In the genomic region with DNA sequence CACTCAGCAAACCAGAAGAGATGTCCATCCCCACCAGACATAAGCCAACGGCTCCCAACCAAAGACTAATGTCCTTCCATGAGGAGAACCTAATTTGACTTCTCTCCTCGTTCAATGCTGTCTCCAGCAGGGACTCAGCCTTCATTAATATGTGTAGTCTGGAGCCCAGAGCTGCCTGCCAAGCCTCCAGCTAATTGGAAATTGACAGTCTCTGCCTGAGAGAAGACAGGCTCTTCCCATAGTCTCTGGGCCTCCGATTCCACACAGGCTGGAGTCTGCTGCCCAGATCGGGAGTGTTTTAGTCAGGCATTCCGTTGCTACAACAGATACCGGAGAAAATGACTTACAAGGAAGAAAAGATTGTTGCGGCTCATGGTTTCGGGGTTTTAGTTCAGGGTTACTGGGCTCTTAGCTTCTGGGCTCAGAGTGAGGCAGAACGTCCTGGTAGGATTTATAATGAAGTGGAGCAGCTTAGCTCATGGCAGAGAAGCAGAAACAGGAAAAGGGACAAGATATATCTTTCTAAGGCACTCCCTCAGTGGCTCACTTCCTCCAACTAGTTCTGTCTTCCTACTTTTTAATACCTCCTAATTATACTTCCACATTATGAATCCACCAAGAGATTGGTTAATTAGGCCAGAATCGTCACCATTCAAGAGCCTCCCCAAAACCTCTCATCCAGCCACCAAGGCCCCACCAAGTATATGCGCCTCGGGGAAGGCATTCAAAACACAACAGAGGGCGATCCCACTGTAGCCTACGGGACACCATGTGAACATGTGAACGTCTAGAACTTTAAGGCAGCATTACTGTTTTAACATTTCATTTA, we compare ENCODE assay signal across 13 mouse cellular contexts. TPM values are rescaled to one million over a fixed set of nuclear protein-coding genes. Genes with fewer than 3 reads are reported as not detected.
DNase-seq lines count a peak whose midpoint lies in the region; ATAC-seq and TF ChIP-seq lines count a peak whose summit lies in the region.
"Had no signal": no experiment of that assay in that cellular context is flagged by ENCODE, and none has a peak within 500 bp of the region (broad histone marks: within the 10 kb centered on the region; RNA-seq: fewer than 3 reads in every experiment).

No protein-coding gene starts in this region.

- no peak overlapping the region for H3K4me2 ChIP-seq in hindbrain, embryonic 11.5 days (replicated peaks; ENCODE audit: low read depth, low read length)
- H3K4me2 ChIP-seq in midbrain, embryonic 14.5 days (ENCODE audit: low read length) = no peak overlapping the region

- intact Hi-C loops in gastrocnemius, adult 2 months (cut with DNase I) = no loop called here

- no peaks in the 10 kb centered on the region for H3K4me1 ChIP-seq in hindbrain, embryonic 11.5 days (replicated peaks; ENCODE audit: control insufficient read depth, insufficient read depth, low read length)
- H3K4me1 ChIP-seq in midbrain, embryonic 14.5 days (ENCODE audit: control insufficient read depth, insufficient read depth, low read length) = peaks cover 12% of the 10 kb centered on the region; the same call in 1 of the 2 replicates

- H3K36me3 ChIP-seq in hindbrain, embryonic 11.5 days (ENCODE audit: control insufficient read depth, insufficient read depth, low read length) = no peaks in the 10 kb centered on the region
- H3K36me3 ChIP-seq in midbrain, embryonic 14.5 days (ENCODE audit: control insufficient read depth, insufficient read depth, low read length) = no peaks in the 10 kb centered on the region

- H3K27me3 ChIP-seq in hindbrain, embryonic 11.5 days (ENCODE audit: control insufficient read depth, insufficient read depth, low read length) = 0 out of 2 replicates have a peak, but pooled peaks cover under 1% of the 10 kb centered on the region
- H3K27me3 ChIP-seq in midbrain, embryonic 14.5 days (ENCODE audit: control insufficient read depth, insufficient read depth, low read length) = no peaks in the 10 kb centered on the region

- peak; percentile 48 for DNase-seq in layer of hippocampus, adult 11-12 months (ENCODE audit: low spot score)
- no peak for DNase-seq in layer of hippocampus, adult 9-10 months (ENCODE audit: low spot score)
- DNase-seq in Muller cell, postnatal 12 days (ENCODE audit: inconsistent ontology term) = peak; percentile 31
- DNase-seq in hindbrain, embryonic 11.5 days (ENCODE audit: low spot score) = peak; percentile 14
- DNase-seq in midbrain, embryonic 14.5 days = peak; percentile 42
- no peak for DNase-seq in embryo, embryonic 9.5 days (ENCODE audit: extremely low spot score)
- no peak for DNase-seq in lung, adult 18-20 months
- DNase-seq in gastrocnemius, adult 2 months = no peak
- DNase-seq: adrenal gland, postnatal 10 days; heart, postnatal 36 days; right cerebral cortex, postnatal 14 days; thymus, postnatal 4 days had no signal

- ATAC-seq in hindbrain, embryonic 11.5 days (ENCODE audit: low FRiP score) = no peak
- ATAC-seq in midbrain, embryonic 14.5 days (ENCODE audit: low FRiP score, low TSS enrichment) = no peak

- H3K27ac ChIP-seq in hindbrain, embryonic 11.5 days (ENCODE audit: low read depth, low read length) = no peak overlapping the region
- peak overlapping the region; percentile 17; the same call in 1 of the 2 replicates for H3K27ac ChIP-seq in midbrain, embryonic 14.5 days (replicated peaks; ENCODE audit: low read depth, low read length)
- no peak overlapping the region for H3K27ac ChIP-seq in gastrocnemius, adult 2 months
- H3K27ac ChIP-seq: liver, embryonic 14.5 days had no signal

- no peaks in the 10 kb centered on the region for H3K9me3 ChIP-seq in hindbrain, embryonic 11.5 days (ENCODE audit: control insufficient read depth, low read length)
- H3K9me3 ChIP-seq in midbrain, embryonic 14.5 days (ENCODE audit: control insufficient read depth, low read length) = no peaks in the 10 kb centered on the region

- H3K9ac ChIP-seq in hindbrain, embryonic 11.5 days (ENCODE audit: low read depth, low read length) = no peak overlapping the region
- H3K9ac ChIP-seq in midbrain, embryonic 14.5 days (replicated peaks; ENCODE audit: low read length) = no peak overlapping the region
- H3K9ac ChIP-seq: liver, embryonic 14.5 days had no signal

- no peak overlapping the region for H3K4me3 ChIP-seq in hindbrain, embryonic 11.5 days (ENCODE audit: low read depth, low read length)
- H3K4me3 ChIP-seq in midbrain, embryonic 14.5 days (replicated peaks; ENCODE audit: low read depth, low read length) = no peak overlapping the region
- no peak overlapping the region for H3K4me3 ChIP-seq in gastrocnemius, adult 2 months

- TF ChIP-seq CTCF in gastrocnemius, adult 2 months (IDR thresholded peaks at IDR 0.05) = no peak

- 82% methylated on average over 15 of the region's 15 CpGs for WGBS in hindbrain, embryonic 11.5 days
- WGBS in midbrain, embryonic 14.5 days = 73% methylated on average over 15 of the region's 15 CpGs

RNA-seq across cellular contexts. Expression of a gene that starts 26.6 kb away (rescaled TPM):
- 141 and 177 TPM in 2 replicates for polyA plus RNA-seq in hindbrain, embryonic 11.5 days (2014; fragmentation: Nextera tagmentation; extraction: Ambion mirVana)
- 73.9 and 97.4 TPM in 2 replicates for polyA plus RNA-seq in midbrain, embryonic 14.5 days (2014; fragmentation: Nextera tagmentation; extraction: Ambion mirVana)
- total RNA-seq in gastrocnemius, adult 2 months (2021) = 10 to 100 TPM; 58.1 to 71.3 TPM

RNA-seq across cellular contexts. Expression of a gene that starts 58.8 kb away (rescaled TPM):
- 0.85 and 1.0 TPM in 2 replicates for polyA plus RNA-seq in hindbrain, embryonic 11.5 days (2014; fragmentation: Nextera tagmentation; extraction: Ambion mirVana)
- 6.4 and 7.2 TPM in 2 replicates for polyA plus RNA-seq in midbrain, embryonic 14.5 days (2014; fragmentation: Nextera tagmentation; extraction: Ambion mirVana)
- total RNA-seq in gastrocnemius, adult 2 months (2021) = under 1 TPM; 0.41 to 0.86 TPM

Comparison
In these comparisons a context has a peak if more than half of its experiments do, and no peak if none do; other contexts are left out.
1. DNase-seq: peak in layer of hippocampus, adult 11-12 months (single experiment), Muller cell, postnatal 12 days (single experiment), hindbrain, embryonic 11.5 days (single experiment) and midbrain, embryonic 14.5 days (single experiment); none in layer of hippocampus, adult 9-10 months (single experiment), embryo, embryonic 9.5 days (single experiment), lung, adult 18-20 months (0 of 2) and gastrocnemius, adult 2 months (single experiment).